Mouse (Mus musculus) lung, adult 2 months (tissue): Measurements from ENCODE around the gene Cutal.

ENCODE experiments used
- CTCF ChIP-seq: fragments of 200-500 bp; IDR thresholded peaks from 2 replicates; pipeline ENCODE4 v1.5.1; 2011; ENCODE audit warnings: mild to moderate bottlenecking, low read length, control low read depth; ENCODE audit not compliant: insufficient read depth
- POLR2A ChIP-seq: fragments of 200-500 bp; IDR thresholded peaks from 2 replicates; pipeline ENCODE4 v1.6.1; 2011; ENCODE audit warnings: low read depth, mild to moderate bottlenecking, control low read depth, low read length, borderline replicate concordance; ENCODE audit errors: extremely low read depth

GRCm38 (mm10) chr2:34882757-34883156 is 8.6 kb downstream of the Cutal start:
- no peak for TF ChIP-seq POLR2A
- TF ChIP-seq CTCF = no peak
